ENCODE assay signal across 13 mouse cellular contexts in the genomic region with DNA sequence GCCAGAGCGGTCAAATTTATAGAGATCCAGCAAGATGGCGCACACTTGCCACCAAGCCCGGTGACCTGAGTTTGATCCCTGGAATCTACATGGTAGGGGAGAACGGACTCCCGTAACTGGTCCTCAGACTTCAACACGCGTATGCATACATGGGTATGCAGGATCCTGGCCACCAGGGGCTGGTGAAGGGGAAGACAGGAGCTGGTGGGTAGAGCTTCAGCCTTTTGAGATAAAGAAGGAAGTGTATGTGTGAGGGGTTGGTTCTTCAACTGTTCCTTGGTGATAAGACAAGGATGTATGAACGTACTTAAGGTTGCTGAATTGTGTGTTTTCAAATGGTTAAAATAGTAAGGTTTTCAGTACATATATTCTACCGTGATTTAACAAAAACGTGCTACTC. TPM values are rescaled to one million over a fixed set of nuclear protein-coding genes. Genes with fewer than 3 reads are reported as not detected.
DNase-seq lines count a peak whose midpoint lies in the region; ATAC-seq and TF ChIP-seq lines count a peak whose summit lies in the region.
"Had no signal": no experiment of that assay in that cellular context is flagged by ENCODE, and none has a peak within 500 bp of the region (broad histone marks: within the 10 kb centered on the region; RNA-seq: fewer than 3 reads in every experiment).

No protein-coding gene starts in this region.

- WGBS in stomach, postnatal 0 days: 90% methylated on average over 10 of the region's 10 CpGs

- TF ChIP-seq EP300 in stomach, postnatal 0 days (optimal IDR thresholded peaks at IDR 0.05): no peak

- no peaks in the 10 kb centered on the region for H3K36me3 ChIP-seq in testis, adult 2 months (ENCODE audit: control insufficient read depth, insufficient read depth, low read length)
- no peaks in the 10 kb centered on the region for H3K36me3 ChIP-seq in stomach, postnatal 0 days (ENCODE audit: control insufficient read depth, insufficient read depth, low read length)

- no peak overlapping the region for H3K9ac ChIP-seq in stomach, postnatal 0 days (ENCODE audit: low read length)

- H3K4me3 ChIP-seq in testis, adult 2 months (ENCODE audit: control insufficient read depth, low read depth, low read length): peak overlapping the region; percentile 70
- no peak overlapping the region for H3K4me3 ChIP-seq in stomach, postnatal 0 days (ENCODE audit: low read depth, low read length)

- TF ChIP-seq CTCF in testis, adult 2 months (IDR thresholded peaks at IDR 0.05; ENCODE audit: control insufficient read depth, insufficient read depth, insufficient replicate concordance, low read depth, low read length): no peak
- TF ChIP-seq CTCF in stomach, postnatal 0 days (IDR thresholded peaks at IDR 0.05; ENCODE audit: low read depth): peak; percentile 26; the same call in 1 of the 2 replicates

- H3K4me1 ChIP-seq in testis, adult 2 months (ENCODE audit: control insufficient read depth, insufficient read depth, low read length): no peaks in the 10 kb centered on the region
- no peaks in the 10 kb centered on the region for H3K4me1 ChIP-seq in stomach, postnatal 0 days (replicated peaks; ENCODE audit: control insufficient read depth, insufficient read depth)

- H3K4me2 ChIP-seq in stomach, postnatal 0 days (replicated peaks; ENCODE audit: low read depth): no peak overlapping the region

- no peak for DNase-seq in testis, postnatal 14 days (ENCODE audit: low spot score)
- DNase-seq in ZHBTc4 (ENCODE audit: low read depth, low spot score) (peak; percentile 45), liver (peak; percentile 71)
- DNase-seq in stomach, postnatal 0 days (ENCODE audit: low spot score): no peak
- DNase-seq in right cerebral cortex, postnatal 36 days (ENCODE audit: low spot score in 2 of 2): no peak
- DNase-seq in heart, adult 18-20 months: no peak
- DNase-seq: adrenal gland, adult 8-10 months; gastrocnemius, postnatal 10 days; kidney, postnatal 36 days; lung, adult 2 months; right cerebral cortex, adult 18-20 months had no signal

- 0 out of 2 replicates have a peak overlapping the region, but pooled peaks have one; percentile 21 for H3K27ac ChIP-seq in testis, adult 2 months (ENCODE audit: control insufficient read depth, insufficient read depth, low read depth, low read length)
- H3K27ac ChIP-seq in stomach, postnatal 0 days (replicated peaks): no peak overlapping the region
- H3K27ac ChIP-seq: midbrain, embryonic 12.5 days had no signal

- no peak for TF ChIP-seq POLR2A in testis, adult 2 months (IDR thresholded peaks at IDR 0.05; ENCODE audit: control insufficient read depth, low read depth, low read length)

- ATAC-seq in stomach, postnatal 0 days (ENCODE audit: low FRiP score, low TSS enrichment): no peak

- H3K27me3 ChIP-seq in testis, adult 2 months (ENCODE audit: control insufficient read depth, insufficient read depth, low read length): no peaks in the 10 kb centered on the region
- H3K27me3 ChIP-seq in stomach, postnatal 0 days (ENCODE audit: control insufficient read depth, insufficient read depth, low read length): no peaks in the 10 kb centered on the region
- H3K27me3 ChIP-seq: midbrain, embryonic 12.5 days had no signal

- no peaks in the 10 kb centered on the region for H3K9me3 ChIP-seq in stomach, postnatal 0 days (ENCODE audit: control insufficient read depth, low read length)
- H3K9me3 ChIP-seq: midbrain, embryonic 12.5 days had no signal

RNA-seq across cellular contexts. Expression of a gene that starts 8.5 kb away (rescaled TPM):
- polyA plus RNA-seq in testis, adult 2 months (2012; rRNA removed): 11.1 and 13.1 TPM in 2 replicates
- polyA plus RNA-seq in stomach, postnatal 0 days (2015; fragmentation: Nextera tagmentation; extraction: Ambion mirVana): 3.0 and 3.2 TPM in 2 replicates
- total RNA-seq in heart, adult 18-20 months (2021): 1 to 10 TPM; 7.9 to 9.5 TPM

RNA-seq across cellular contexts. Expression of a gene that starts 9.3 kb away (rescaled TPM):
- 187 and 199 TPM in 2 replicates for polyA plus RNA-seq in testis, adult 2 months (2012; rRNA removed)
- 33.6 and 35.9 TPM in 2 replicates for polyA plus RNA-seq in stomach, postnatal 0 days (2015; fragmentation: Nextera tagmentation; extraction: Ambion mirVana)
- total RNA-seq in heart, adult 18-20 months (2021): 10 to 100 TPM; 20.5 to 25.2 TPM

RNA-seq across cellular contexts. Expression of a gene that starts 9.5 kb away (rescaled TPM):
- polyA plus RNA-seq in testis, adult 2 months (2012; rRNA removed): 11.6 and 13.7 TPM in 2 replicates
- polyA plus RNA-seq in stomach, postnatal 0 days (2015; fragmentation: Nextera tagmentation; extraction: Ambion mirVana): 0.76 and 0.93 TPM in 2 replicates
- 1 to 10 TPM; 1.7 to 2.3 TPM for total RNA-seq in heart, adult 18-20 months (2021)

RNA-seq across cellular contexts. Expression of a gene that starts 59.6 kb away (rescaled TPM):
- polyA plus RNA-seq in testis, adult 2 months (2012; rRNA removed): 52.6 and 54.0 TPM in 2 replicates
- 50.8 and 58.7 TPM in 2 replicates for polyA plus RNA-seq in stomach, postnatal 0 days (2015; fragmentation: Nextera tagmentation; extraction: Ambion mirVana)
- 10 to 100 TPM; 43.5 to 48.3 TPM for total RNA-seq in heart, adult 18-20 months (2021)

Comparison
In these comparisons a context has a peak if more than half of its experiments do, and no peak if none do; other contexts are left out.
1. DNase-seq: peak in ZHBTc4 (single experiment) and liver (single experiment); none in testis, postnatal 14 days (single experiment), stomach, postnatal 0 days (single experiment), right cerebral cortex, postnatal 36 days (0 of 2) and heart, adult 18-20 months (0 of 2).